Mouse (Mus musculus) liver, adult 10 weeks (tissue): ENCODE measurements around the gene Slc8a3. TPM values are rescaled to one million over a fixed set of nuclear protein-coding genes. Genes with fewer than 3 reads are reported as not detected.

Experiments used
- polyA plus RNA-seq: library from polyadenylated mRNA; stranded (reverse); fragments of 350-450 nt; fragmentation: Illumina TruSeq; extraction: RNeasy Lipid Tissue Mini Kit (QIAGEN cat#74804); gene quantifications from one replicate; pipeline ENCODE4 v1.2.3, GENCODE M21; 2014; ENCODE audit warnings: low read depth, low replicate concordance

The Slc8a3 gene
- not detected for polyA plus RNA-seq

GRCm38 (mm10) chr12:81332875-81333421 lies at the start of gene Slc8a3:
TSS of gene Slc8a3 (minus strand) at chr12:81333180.

DNA sequence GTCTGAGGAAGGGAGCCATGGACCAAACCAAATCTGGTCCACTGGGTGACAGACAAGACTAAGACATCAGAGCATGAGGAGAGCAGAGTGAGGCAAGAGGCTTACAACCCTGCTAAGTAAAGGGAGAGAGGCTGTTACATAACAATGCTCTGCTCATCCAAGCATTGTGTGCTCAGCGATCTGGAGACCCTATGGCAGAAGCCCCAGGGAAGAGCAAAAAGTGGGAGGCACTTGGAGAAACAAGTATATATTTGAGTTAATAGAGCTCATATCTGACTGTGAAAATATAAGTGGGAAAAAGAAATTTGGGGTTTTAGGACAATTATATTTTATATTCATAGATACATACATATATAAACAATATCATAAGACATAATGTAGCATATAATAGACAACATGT lies 46.4 kb upstream of the Slc8a3 start, which contains the start of gene Gm4787:
Gene Gm4787, minus strand, starts transcription at position 101 of the 400 bp plus-strand sequence.

Other genes with a start within 250 kb of the Slc8a3 start
- gene Gm4787, start 46.3 kb upstream of the Slc8a3 start, polyA plus RNA-seq = 0.69 TPM
- 0.74 TPM for gene Adam4, start 88.8 kb upstream of the Slc8a3 start, polyA plus RNA-seq
- gene Cox16, start 151.9 kb upstream of the Slc8a3 start, polyA plus RNA-seq = 251 TPM
- gene Gm20498, start 199.7 kb upstream of the Slc8a3 start, polyA plus RNA-seq = 3.4 TPM
- gene Synj2bp, start 199.7 kb upstream of the Slc8a3 start, polyA plus RNA-seq = 142 TPM
- 0.16 TPM for gene Adam21, start 235.3 kb upstream of the Slc8a3 start, polyA plus RNA-seq